Mouse (Mus musculus) hindbrain, embryonic 11.5 days (tissue): ENCODE results near the gene Gm20388. TPM values are rescaled to one million over a fixed set of nuclear protein-coding genes. Genes with fewer than 3 reads are reported as not detected.
"Not testable (repeated sequence)": the region's sequence is repeated elsewhere in the genome, so short reads cannot be mapped to it uniquely, and the experiment has no call there.

Experiments used
- ATAC-seq: fragments of 200-750 bp; cut with Nextera tagmentation; 2 replicates; pipeline ENCODE4 v1.8.0; 2017; ENCODE audit warnings: mild to moderate bottlenecking, moderate TSS enrichment, moderate library complexity; ENCODE audit not compliant: low FRiP score
- DNase-seq: peaks from one replicate; pipeline ENCODE4 v3.0.0-alpha.2; 2015; ENCODE audit warnings: low spot score
- H3K27ac ChIP-seq: fragments of 300-500 bp; sonication (generic); 2 replicates; pipeline ENCODE4 v1.5.1; 2014; ENCODE audit warnings: mild to moderate bottlenecking, low read depth, low read length
- H3K27me3 ChIP-seq: fragments of 300-500 bp; sonication (generic); 2 replicates; pipeline ENCODE4 v1.6.1; 2014; ENCODE audit warnings: mild to moderate bottlenecking, low read length, moderate library complexity, mixed read lengths; ENCODE audit not compliant: control insufficient read depth, insufficient read depth
- H3K36me3 ChIP-seq: fragments of 300-500 bp; sonication (generic); 2 replicates; pipeline ENCODE4 v1.6.1; 2014; ENCODE audit warnings: mild to moderate bottlenecking, low read length, moderate library complexity, mixed read lengths; ENCODE audit not compliant: control insufficient read depth, insufficient read depth
- H3K4me1 ChIP-seq: fragments of 300-500 bp; sonication (generic); replicated peaks from 2 replicates; pipeline ENCODE4 v1.6.1; 2014; ENCODE audit warnings: low read length, mixed read lengths; ENCODE audit not compliant: control insufficient read depth, insufficient read depth
- H3K4me2 ChIP-seq: fragments of 300-500 bp; sonication (generic); replicated peaks from 2 replicates; pipeline ENCODE4 v1.6.1; 2014; ENCODE audit warnings: mild to moderate bottlenecking, low read depth, low read length
- H3K4me3 ChIP-seq: fragments of 300-500 bp; sonication (generic); 2 replicates; pipeline ENCODE4 v1.5.1; 2014; ENCODE audit warnings: low read depth, low read length
- H3K9ac ChIP-seq: fragments of 300-500 bp; sonication (generic); 2 replicates; pipeline ENCODE4 v1.6.1; 2014; ENCODE audit warnings: low read depth, low read length
- H3K9me3 ChIP-seq: fragments of 300-500 bp; sonication (generic); 2 replicates; pipeline ENCODE4 v1.6.1; 2016; ENCODE audit warnings: low read length; ENCODE audit not compliant: control insufficient read depth
- WGBS: fragments of 180-500 bp; shearing (Covaris S2); extraction: QIAGEN DNeasy Blood & Tissue Kit; methylation state at CpG from one replicate; pipeline ENCODE4 v1.1.7; 2014; 5-methylcytosine and 5-hydroxymethylcytosine counted together
- polyA plus RNA-seq: library from polyadenylated mRNA; unstranded; fragments of >200 nt; fragmentation: Nextera tagmentation; extraction: Ambion mirVana; gene quantifications from 2 replicates; pipeline ENCODE4 v1.2.1, GENCODE M21; 2014

Gene Gm20388
- polyA plus RNA-seq, 1 experiment from 2014 or later: 11.8 TPM

DNA sequence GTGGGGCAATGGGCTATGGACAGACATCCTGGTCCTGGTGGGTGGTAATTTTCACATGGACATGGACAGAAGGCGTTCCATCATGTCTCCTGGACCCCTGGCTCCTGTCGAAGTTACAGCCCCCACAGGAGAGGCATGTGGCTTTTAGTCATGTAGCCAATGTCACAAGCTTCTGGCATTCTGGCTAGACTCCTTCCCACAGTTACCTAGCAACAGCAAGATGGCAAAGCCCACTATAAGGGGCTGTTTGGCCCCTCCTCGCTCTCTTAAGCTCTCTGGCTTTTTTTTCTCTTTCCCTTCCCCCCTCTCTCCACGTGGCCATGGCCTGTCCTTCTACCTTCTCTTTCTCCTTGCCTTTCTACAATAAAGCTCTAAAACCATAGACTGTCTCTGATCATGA is 2662.5 kb downstream of the Gm20388 start:
- 40% methylated on average over 4 of the region's 4 CpGs for WGBS
- not testable (repeated sequence) for DNase-seq, H3K9ac ChIP-seq, H3K27ac ChIP-seq, ATAC-seq, H3K4me2 ChIP-seq, H3K9me3 ChIP-seq, H3K27me3 ChIP-seq, H3K4me3 ChIP-seq
- H3K36me3 ChIP-seq: peaks cover 14% of the 10 kb centered on the region
- peaks cover 15% of the 10 kb centered on the region for H3K4me1 ChIP-seq

DNA sequence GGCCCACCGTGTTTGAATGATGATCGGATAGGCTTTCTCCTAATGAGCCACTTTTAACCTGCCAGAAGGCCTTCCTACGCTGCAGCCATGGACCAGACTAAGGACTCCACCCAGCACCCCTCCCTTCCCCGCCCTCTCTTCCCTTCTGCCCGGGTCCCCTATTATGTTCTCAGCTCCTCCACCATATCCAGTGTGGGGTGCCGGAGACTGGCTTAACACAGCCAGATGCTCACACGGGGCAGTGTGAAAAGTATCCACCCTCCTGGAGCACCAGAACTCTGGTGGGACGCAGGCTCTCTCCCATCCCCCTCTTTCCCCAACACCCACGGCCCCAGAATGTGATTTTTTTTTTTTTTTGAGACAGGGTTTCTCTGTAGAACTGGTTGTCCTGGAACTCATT is 2662.9 kb downstream of the Gm20388 start:
- no peak for DNase-seq
- 56% methylated on average over 9 of the region's 9 CpGs for WGBS
- Histone ChIP-seq H3K9ac (no peak overlapping the region), H3K4me2 (no peak overlapping the region), H3K4me3 (no peak overlapping the region), H3K36me3 (peaks cover 14% of the 10 kb centered on the region), H3K9me3 (no peaks in the 10 kb centered on the region), H3K4me1 (peaks cover 15% of the 10 kb centered on the region), H3K27ac (no peak overlapping the region), H3K27me3 (no peaks in the 10 kb centered on the region)
- no peak for ATAC-seq

DNA sequence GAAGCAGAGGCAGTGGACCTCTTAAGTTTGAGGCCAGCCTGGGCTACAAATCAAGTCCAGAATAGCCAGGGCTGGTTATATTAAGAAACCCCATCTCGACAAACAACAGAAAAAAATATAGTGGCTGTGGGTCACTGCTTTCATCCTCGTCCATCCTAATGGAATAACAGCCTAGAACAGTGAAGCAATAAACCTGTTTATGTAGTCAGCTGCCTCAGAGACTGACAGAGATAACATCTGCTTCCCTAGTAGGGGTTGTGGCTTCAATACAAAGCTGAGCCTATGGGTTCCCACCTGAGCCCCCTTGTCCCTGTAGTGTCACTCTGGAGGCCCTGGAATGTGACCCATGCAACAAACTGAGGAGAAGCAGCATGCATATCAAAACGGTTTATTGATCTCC is 2663.6 kb downstream of the Gm20388 start:
- Histone ChIP-seq H3K27me3 (no peaks in the 10 kb centered on the region), H3K4me3 (no peak overlapping the region), H3K9me3 (no peaks in the 10 kb centered on the region), H3K36me3 (peaks cover 14% of the 10 kb centered on the region), H3K4me1 (peaks cover 11% of the 10 kb centered on the region), H3K9ac (no peak overlapping the region), H3K4me2 (no peak overlapping the region), H3K27ac (no peak overlapping the region)
- DNase-seq (no peak), ATAC-seq (no peak)
- 53% methylated on average over 3 of the region's 3 CpGs for WGBS

DNA sequence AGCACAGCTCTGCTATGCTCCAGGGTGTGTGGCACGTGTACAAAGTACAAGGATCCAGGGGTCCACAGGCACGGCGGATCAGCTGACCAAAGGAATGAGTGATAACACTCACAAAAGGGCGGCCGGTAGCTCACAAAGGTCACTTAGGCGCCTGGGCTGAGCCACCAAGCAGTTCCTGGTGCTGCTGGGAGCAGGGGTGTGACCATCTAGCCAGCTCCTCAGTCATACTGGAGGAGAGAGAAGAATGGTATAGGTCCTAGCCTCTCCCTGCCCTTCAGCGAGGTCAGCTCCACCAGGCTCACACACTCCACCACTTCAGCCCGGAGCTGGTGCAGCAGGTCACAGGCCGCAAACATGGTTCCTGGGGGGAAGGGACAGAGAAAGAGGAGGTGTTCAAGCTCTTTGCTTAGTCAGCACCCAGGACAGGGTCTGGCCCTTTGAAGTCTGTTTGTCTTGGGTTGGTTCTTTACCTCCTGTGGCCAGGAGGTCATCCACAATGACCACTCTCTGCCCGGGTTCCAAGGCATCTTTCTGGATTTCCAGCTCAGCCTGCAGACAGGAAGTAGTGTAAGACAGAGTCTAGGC is 2664.1 kb downstream of the Gm20388 start:
- DNase-seq (no peak), ATAC-seq (no peak)
- Histone ChIP-seq H3K27ac (no peak overlapping the region), H3K4me1 (peaks cover 8% of the 10 kb centered on the region), H3K4me2 (no peak overlapping the region), H3K9me3 (no peaks in the 10 kb centered on the region), H3K36me3 (peaks cover 14% of the 10 kb centered on the region), H3K27me3 (no peaks in the 10 kb centered on the region), H3K9ac (no peak overlapping the region), H3K4me3 (no peak overlapping the region)
- 45% methylated on average over 10 of the region's 10 CpGs for WGBS

DNA sequence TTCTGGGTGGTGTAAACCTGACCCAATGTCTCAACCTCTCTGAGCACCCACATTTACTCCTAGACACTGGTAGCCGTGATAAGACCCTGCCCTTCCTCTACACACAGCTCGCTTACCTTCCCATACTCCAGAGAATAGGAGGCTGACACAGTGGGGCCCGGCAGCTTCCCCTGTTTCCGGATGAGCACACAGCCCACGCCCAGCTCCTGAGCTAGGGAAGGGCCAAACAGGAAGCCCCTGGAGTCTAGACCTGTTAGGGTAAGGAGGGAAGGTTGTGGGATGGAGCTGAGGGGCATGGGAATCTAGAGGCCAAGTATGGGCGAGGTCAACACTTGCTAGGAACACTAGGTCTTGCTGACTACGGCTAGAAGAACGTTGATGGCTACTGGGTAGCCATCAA is 2664.6 kb downstream of the Gm20388 start:
- no peaks in the 10 kb centered on the region for H3K27me3 ChIP-seq
- no peak overlapping the region for H3K27ac ChIP-seq
- WGBS: 80% methylated on average over 8 of the region's 8 CpGs
- peaks cover 9% of the 10 kb centered on the region for H3K36me3 ChIP-seq
- DNase-seq (no peak), ATAC-seq (no peak)
- H3K4me3 ChIP-seq: no peak overlapping the region
- H3K9me3 ChIP-seq: no peaks in the 10 kb centered on the region
- H3K4me1 ChIP-seq: peaks cover 8% of the 10 kb centered on the region
- H3K4me2 ChIP-seq: peak overlapping the region; percentile 6; the same call in 1 of the 2 replicates
- no peak overlapping the region for H3K9ac ChIP-seq

DNA sequence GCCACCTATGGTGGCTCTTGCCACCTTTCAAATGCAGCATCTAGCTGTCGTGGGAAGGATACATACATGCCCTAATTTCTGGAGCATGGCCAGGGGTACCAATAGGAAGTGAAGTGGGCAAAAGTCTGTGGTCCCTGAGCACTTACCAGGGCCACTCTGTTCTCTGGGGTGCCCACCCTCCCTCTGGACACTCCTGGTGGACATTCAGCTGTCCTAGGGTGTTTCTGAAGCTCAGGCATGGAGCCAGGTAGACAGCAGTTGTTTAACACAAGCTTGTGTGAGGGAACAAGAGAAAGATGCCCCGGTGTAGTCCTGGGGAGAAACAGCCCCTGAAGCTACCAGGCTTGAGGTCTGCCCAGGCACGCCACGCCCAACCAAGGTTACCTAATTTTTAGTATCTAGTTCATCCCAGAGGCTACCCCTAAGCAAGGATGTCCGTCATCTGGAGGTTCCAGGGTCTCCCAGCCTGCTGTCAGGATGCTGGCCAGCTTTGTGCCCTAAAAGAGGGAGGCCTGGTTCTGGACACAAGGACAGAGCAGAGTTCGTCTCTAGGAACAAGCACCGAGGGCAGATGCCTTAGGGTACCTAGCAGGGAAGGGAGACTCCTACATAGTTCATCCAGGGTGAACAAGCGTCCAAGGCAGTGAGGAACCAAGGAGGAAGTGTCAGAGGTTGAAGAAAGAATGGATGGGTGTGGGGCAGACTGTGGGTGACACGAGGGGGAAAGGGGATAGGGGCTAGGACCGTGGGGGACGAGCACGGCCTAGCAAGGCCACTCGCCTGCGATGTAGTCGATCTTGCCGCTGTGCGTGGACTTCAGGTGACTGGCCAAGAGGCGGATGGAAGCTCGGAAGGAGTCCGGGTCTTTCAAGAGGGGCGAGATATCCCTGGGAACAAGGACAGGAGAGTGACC is 2665.3 kb downstream of the Gm20388 start:
- H3K4me1 ChIP-seq: peaks cover 8% of the 10 kb centered on the region
- peak overlapping the region; percentile 77 for H3K9ac ChIP-seq
- peak overlapping the region; percentile 65 for H3K4me3 ChIP-seq
- peak overlapping the region; percentile 78 for H3K4me2 ChIP-seq
- no peaks in the 10 kb centered on the region for H3K27me3 ChIP-seq
- peaks cover 7% of the 10 kb centered on the region for H3K36me3 ChIP-seq
- DNase-seq (no peak), ATAC-seq (peak; percentile 51)
- WGBS: 20% methylated on average over 21 of the region's 21 CpGs
- no peak overlapping the region for H3K27ac ChIP-seq
- H3K9me3 ChIP-seq: no peaks in the 10 kb centered on the region

DNA sequence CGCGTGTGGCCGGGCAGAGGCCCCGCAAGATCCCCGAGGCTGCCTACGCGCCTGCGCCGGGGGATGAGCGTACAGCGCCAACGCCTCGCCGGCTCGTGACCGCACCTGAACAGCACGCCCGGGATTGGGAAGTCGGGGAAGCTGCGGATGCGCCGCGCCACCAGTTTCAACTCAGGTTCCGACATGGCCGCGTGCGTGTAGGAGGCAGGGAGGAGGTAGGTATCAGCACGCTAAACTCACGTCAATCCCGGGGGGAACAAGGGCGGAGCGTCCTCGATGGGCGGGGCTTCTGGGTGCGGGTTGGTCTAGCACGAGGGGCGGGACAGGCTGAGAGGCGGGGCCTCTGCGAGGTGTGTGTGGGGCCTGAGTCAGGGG is 2666.0 kb downstream of the Gm20388 start, which contains the start of gene Aprt:
Gene Aprt, minus strand, starts transcription at position 262 of the 375 bp plus-strand sequence.
- Histone ChIP-seq H3K4me1 (peaks cover 8% of the 10 kb centered on the region), H3K9ac (peak within 1 kb of the TSS; percentile 77), H3K36me3 (peaks cover under 1% of the 10 kb centered on the region), H3K4me3 (peak within 1 kb of the TSS; percentile 65), H3K9me3 (no peaks in the 10 kb centered on the region), H3K4me2 (peak within 1 kb of the TSS; percentile 78), H3K27ac (no peak within 1 kb of the TSS), H3K27me3 (no peaks in the 10 kb centered on the region)
- peak; percentile 88 for ATAC-seq
- peak; percentile 94 for DNase-seq
- under 1% methylated on average over 39 of the region's 39 CpGs for WGBS

DNA sequence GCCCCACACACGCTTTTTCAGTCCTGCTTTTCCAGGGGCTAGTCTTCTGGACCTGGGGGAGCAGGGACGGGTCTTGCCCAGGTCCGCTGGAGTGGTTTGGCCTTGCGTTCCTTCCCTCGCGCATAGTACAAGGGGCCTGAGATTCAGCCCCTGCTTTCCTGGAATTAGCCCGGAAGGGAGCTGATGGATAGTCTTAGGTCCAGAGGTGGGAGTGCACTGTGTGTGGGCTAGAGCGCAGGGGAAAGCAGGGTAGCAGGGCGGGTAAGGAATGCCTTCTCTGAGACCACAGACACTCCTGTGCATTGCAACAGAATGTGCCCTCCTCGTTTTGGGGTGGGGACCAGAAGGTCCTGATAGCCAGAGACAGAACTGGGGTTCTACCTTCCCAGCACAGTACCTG is 2666.5 kb downstream of the Gm20388 start:
- H3K36me3 ChIP-seq: no peaks in the 10 kb centered on the region
- no peak overlapping the region for H3K9ac ChIP-seq
- 46% methylated on average over 10 of the region's 10 CpGs for WGBS
- no peak for DNase-seq
- peaks cover 8% of the 10 kb centered on the region for H3K4me1 ChIP-seq
- H3K27me3 ChIP-seq: no peaks in the 10 kb centered on the region
- peak; percentile 16; the same call in 1 of the 2 replicates for ATAC-seq
- peak overlapping the region; percentile 65; the same call in 1 of the 2 replicates for H3K4me3 ChIP-seq
- no peaks in the 10 kb centered on the region for H3K9me3 ChIP-seq
- H3K4me2 ChIP-seq: peak overlapping the region; percentile 78
- H3K27ac ChIP-seq: no peak overlapping the region
